Mouse (Mus musculus) megakaryocyte, adult 5-6 weeks (primary cell): ENCODE measurements around the gene Vmn2r110. TPM values are rescaled to one million over a fixed set of nuclear protein-coding genes. Genes with fewer than 3 reads are reported as not detected.

Experiments
- ATAC-seq: 2 replicates; pipeline ENCODE4 v1.8.0; 2016; ENCODE audit warnings: mild to moderate bottlenecking, inconsistent platforms; ENCODE audit not compliant: poor library complexity, severe bottlenecking
- total RNA-seq, 2 experiments: library from RNA; stranded (forward) in 1 of 2; stranded (reverse) in 1 of 2; fragments of 153-499, 151-499 nt in 1 of 2; fragments of 221-1000, 200-1000 nt in 1 of 2; gene quantifications; 2 replicates each; pipeline versions ENCODE4 v1.2.3 to v1.2.4; 2015 to 2017

Gene Vmn2r110
- not detected in 2 replicates for total RNA-seq (2015)
- not detected in 2 replicates for total RNA-seq (2017)

DNA sequence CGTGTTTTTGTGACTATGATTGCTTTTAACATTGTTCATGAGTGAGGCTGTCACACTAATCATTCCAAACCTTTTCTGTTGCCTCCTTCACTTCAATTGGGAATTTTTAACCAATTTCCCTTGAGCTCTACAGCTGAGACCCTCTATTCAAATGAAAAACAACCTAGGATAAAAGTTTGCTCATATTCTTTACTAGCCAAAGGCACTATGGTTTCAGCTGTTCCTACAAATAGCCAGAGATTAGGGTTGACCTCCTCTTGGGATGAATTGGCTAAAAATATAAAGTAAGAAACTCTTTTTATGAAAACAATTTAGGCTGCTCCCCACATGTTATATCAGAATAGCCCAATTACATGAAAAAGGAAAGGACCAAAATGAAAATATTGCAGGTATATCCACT is at the start of gene Vmn2r110:
TSS of gene Vmn2r110 (minus strand) at position 101 of the 400 bp plus-strand sequence.
- no peak for ATAC-seq

DNA sequence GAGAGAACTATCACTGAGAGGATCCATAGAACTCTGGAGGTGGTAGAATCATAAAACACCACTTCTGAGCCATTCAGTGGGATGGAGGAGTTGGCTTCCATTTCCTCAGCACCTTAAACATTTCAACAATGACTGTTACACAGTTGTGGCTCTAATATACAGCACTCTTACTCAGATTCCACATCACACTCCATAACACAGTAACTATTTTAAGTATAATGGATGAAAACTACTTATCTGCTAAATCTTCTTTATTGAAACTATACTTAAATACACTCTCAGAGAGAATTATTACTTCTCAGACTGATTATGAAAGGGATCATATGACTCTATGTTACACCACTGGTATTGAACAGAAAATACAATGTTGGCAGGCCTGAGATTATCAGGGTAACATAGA is 28.6 kb upstream of the Vmn2r110 start, which contains the start of gene Fpr-rs3:
TSS of gene Fpr-rs3 (minus strand) at position 101 of the 400 bp plus-strand sequence.
- ATAC-seq = no peak

DNA sequence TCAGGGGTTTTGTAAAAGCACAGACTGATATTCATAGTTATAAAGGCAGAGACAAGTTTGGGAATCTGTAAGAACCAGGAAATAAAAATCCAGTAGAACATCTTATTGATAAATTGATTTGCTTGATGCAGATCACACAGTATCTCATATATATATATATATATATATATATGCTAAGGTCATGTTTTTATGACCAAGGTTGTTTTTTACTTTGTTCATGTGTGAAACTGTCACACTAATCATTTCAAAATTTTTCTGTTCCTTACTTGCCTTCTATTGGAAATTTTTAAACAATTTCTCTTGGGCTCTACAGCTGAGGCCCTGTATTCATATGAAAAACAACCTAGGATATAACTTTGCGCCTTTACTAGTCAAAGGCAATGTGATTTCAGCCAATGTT is 31.6 kb downstream of the Vmn2r110 start, which contains the start of gene Vmn2r109:
TSS of gene Vmn2r109 (minus strand) at position 101 of the 400 bp plus-strand sequence.
- no peak for ATAC-seq

Other genes starting within 250 kb of the Vmn2r110 start
- not detected in 2 replicates for gene Vmn1r224, start 182.3 kb downstream of the Vmn2r110 start, total RNA-seq (2015)
- gene Vmn1r224, start 182.3 kb downstream of the Vmn2r110 start, total RNA-seq (2017) = not detected in 2 replicates
- not detected in 2 replicates for gene Vmn2r108, start 115.1 kb downstream of the Vmn2r110 start, total RNA-seq (2015)
- gene Vmn2r108, start 115.1 kb downstream of the Vmn2r110 start, total RNA-seq (2017) = not detected in 2 replicates
- gene Vmn1r225, start 98.3 kb downstream of the Vmn2r110 start, total RNA-seq (2015) = not detected in 2 replicates
- gene Vmn1r225, start 98.3 kb downstream of the Vmn2r110 start, total RNA-seq (2017) = not detected in 2 replicates
- not detected in 2 replicates for gene Vmn2r109, start 31.7 kb downstream of the Vmn2r110 start, total RNA-seq (2015)
- not detected in 2 replicates for gene Vmn2r109, start 31.7 kb downstream of the Vmn2r110 start, total RNA-seq (2017)
- gene Fpr-rs3, start 28.5 kb upstream of the Vmn2r110 start, total RNA-seq (2015) = not detected in 2 replicates
- gene Fpr-rs3, start 28.5 kb upstream of the Vmn2r110 start, total RNA-seq (2017) = not detected in 2 replicates
- not detected in 2 replicates for gene Vmn1r226, start 86.4 kb upstream of the Vmn2r110 start, total RNA-seq (2015)
- not detected in 2 replicates for gene Vmn1r226, start 86.4 kb upstream of the Vmn2r110 start, total RNA-seq (2017)
- gene Vmn1r227, start 133.4 kb upstream of the Vmn2r110 start, total RNA-seq (2015) = not detected in 2 replicates
- not detected in 2 replicates for gene Vmn1r227, start 133.4 kb upstream of the Vmn2r110 start, total RNA-seq (2017)
- gene Vmn1r228, start 189.7 kb upstream of the Vmn2r110 start, total RNA-seq (2015) = not detected in 2 replicates
- gene Vmn1r228, start 189.7 kb upstream of the Vmn2r110 start, total RNA-seq (2017) = not detected in 2 replicates
- gene Vmn1r229, start 215.1 kb upstream of the Vmn2r110 start, total RNA-seq (2015) = not detected in 2 replicates
- not detected in 2 replicates for gene Vmn1r229, start 215.1 kb upstream of the Vmn2r110 start, total RNA-seq (2017)
- not detected in 2 replicates for gene Vmn1r230, start 244.0 kb upstream of the Vmn2r110 start, total RNA-seq (2015)
- not detected in 2 replicates for gene Vmn1r230, start 244.0 kb upstream of the Vmn2r110 start, total RNA-seq (2017)